Comparison of ENCODE assay signal across 10 mouse cellular contexts in the genomic region with DNA sequence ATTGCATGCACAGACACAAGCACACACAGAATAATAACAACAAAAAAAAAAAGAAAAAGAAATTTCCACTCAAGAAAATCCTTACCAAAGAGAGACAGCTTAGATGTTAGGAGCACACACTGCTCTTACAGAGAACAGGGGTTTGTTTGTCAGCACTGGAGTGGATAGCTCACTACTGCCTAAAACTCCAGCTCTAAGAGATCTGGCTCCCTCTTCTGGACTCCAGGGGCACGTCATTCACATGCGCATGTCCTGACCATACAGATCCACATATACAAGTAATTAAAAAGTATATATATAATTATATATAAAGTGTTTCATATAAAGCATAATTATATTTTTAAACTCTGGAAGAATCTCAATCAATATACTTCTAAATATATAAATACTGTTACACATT.
DNase-seq lines count a peak whose midpoint lies in the region; ATAC-seq and TF ChIP-seq lines count a peak whose summit lies in the region.
"Had no signal": no experiment of that assay in that cellular context is flagged by ENCODE, and none has a peak within 500 bp of the region (broad histone marks: within the 10 kb centered on the region; RNA-seq: fewer than 3 reads in every experiment).

No protein-coding gene starts in this region.

- H3K9ac ChIP-seq in liver, postnatal 0 days (replicated peaks), result no peak overlapping the region
- H3K9ac ChIP-seq in liver, embryonic 11.5 days (ENCODE audit: low read depth, low read length), result no peak overlapping the region
- H3K9ac ChIP-seq: embryonic facial prominence, embryonic 13.5 days had no signal

- H3K4me1 ChIP-seq in liver, postnatal 0 days (ENCODE audit: insufficient read depth), result no peaks in the 10 kb centered on the region
- no peaks in the 10 kb centered on the region for H3K4me1 ChIP-seq in liver, embryonic 11.5 days (replicated peaks; ENCODE audit: control insufficient read depth, insufficient read depth, low read length)

- peak; percentile 51 for DNase-seq in embryo, embryonic 10 days (ENCODE audit: low spot score)
- no peak for DNase-seq in embryo, embryonic 9.5 days (ENCODE audit: extremely low spot score)
- no peak for DNase-seq in liver, postnatal 0 days
- DNase-seq in liver, embryonic 11.5 days (ENCODE audit: low spot score), result no peak
- DNase-seq in brain, adult 2 months (ENCODE audit: low read depth, low spot score), result peak; percentile 87
- DNase-seq in left cerebral cortex, adult 2 months (ENCODE audit: extremely low spot score in 1 of 2, low spot score in 2 of 2), result no peak
- DNase-seq in urinary bladder, postnatal 36 days (ENCODE audit: low spot score in 2 of 2), result no peak
- DNase-seq in lung, postnatal 25 days (ENCODE audit: low spot score), result no peak
- DNase-seq: thymus, postnatal 14 days had no signal

- no peaks in the 10 kb centered on the region for H3K27me3 ChIP-seq in liver, postnatal 0 days (ENCODE audit: insufficient read depth, low read length)
- no peaks in the 10 kb centered on the region for H3K27me3 ChIP-seq in liver, embryonic 11.5 days (replicated peaks; ENCODE audit: control insufficient read depth, insufficient read depth, low read length)
- H3K27me3 ChIP-seq: embryonic facial prominence, embryonic 13.5 days had no signal

- no peak for TF ChIP-seq EP300 in liver, postnatal 0 days (IDR thresholded peaks at IDR 0.05; ENCODE audit: low read depth)

- intact Hi-C loops in left cerebral cortex, adult 2 months (cut with DNase I), result loop anchor here (5.0 kb wide), 2 partner anchors 342 to 487 kb away; no protein-coding TSS in a partner anchor

- H3K27ac ChIP-seq in liver, postnatal 0 days (ENCODE audit: low read depth), result no peak overlapping the region
- H3K27ac ChIP-seq in liver, embryonic 11.5 days (ENCODE audit: low read depth, low read length), result no peak overlapping the region
- H3K27ac ChIP-seq in left cerebral cortex, adult 2 months, result no peak overlapping the region
- H3K27ac ChIP-seq: embryonic facial prominence, embryonic 13.5 days had no signal

- no peaks in the 10 kb centered on the region for H3K36me3 ChIP-seq in liver, postnatal 0 days (replicated peaks; ENCODE audit: insufficient read depth, low read length)
- no peaks in the 10 kb centered on the region for H3K36me3 ChIP-seq in liver, embryonic 11.5 days (ENCODE audit: control insufficient read depth, insufficient read depth, low read length)
- H3K36me3 ChIP-seq: embryonic facial prominence, embryonic 13.5 days had no signal

- H3K4me2 ChIP-seq in liver, postnatal 0 days (ENCODE audit: low read depth, low read length), result no peak overlapping the region
- no peak overlapping the region for H3K4me2 ChIP-seq in liver, embryonic 11.5 days
- H3K4me2 ChIP-seq: embryonic facial prominence, embryonic 13.5 days had no signal

- WGBS in liver, postnatal 0 days (ENCODE audit: insufficient replicate concordance), result 75% methylated on average over 2 of the region's 2 CpGs
- WGBS in liver, embryonic 11.5 days, result 68% methylated on average over 2 of the region's 2 CpGs

- ATAC-seq in liver, postnatal 0 days, result no peak
- no peak for ATAC-seq in liver, embryonic 11.5 days (replicated peaks; ENCODE audit: low FRiP score)

- no peak overlapping the region for H3K4me3 ChIP-seq in liver, postnatal 0 days (ENCODE audit: low read depth, low read length)
- no peak overlapping the region for H3K4me3 ChIP-seq in liver, embryonic 11.5 days (ENCODE audit: low read depth, low read length)
- no peak overlapping the region for H3K4me3 ChIP-seq in left cerebral cortex, adult 2 months
- H3K4me3 ChIP-seq: embryonic facial prominence, embryonic 13.5 days had no signal

- 0 out of 2 replicates have a peak, but pooled peaks have one; percentile 23 for TF ChIP-seq CTCF in liver, postnatal 0 days (IDR thresholded peaks at IDR 0.05; ENCODE audit: low read depth)
- TF ChIP-seq CTCF in left cerebral cortex, adult 2 months (IDR thresholded peaks at IDR 0.05), result peak; percentile 56

- no peaks in the 10 kb centered on the region for H3K9me3 ChIP-seq in liver, postnatal 0 days (ENCODE audit: low read length)
- H3K9me3 ChIP-seq in liver, embryonic 11.5 days (ENCODE audit: control insufficient read depth, low read length), result no peaks in the 10 kb centered on the region
- H3K9me3 ChIP-seq: embryonic facial prominence, embryonic 13.5 days had no signal

Comparison
In these comparisons a context has a peak if more than half of its experiments do, and no peak if none do; other contexts are left out.
1. DNase-seq: peak in embryo, embryonic 10 days (single experiment) and brain, adult 2 months (single experiment); none in embryo, embryonic 9.5 days (single experiment), liver, postnatal 0 days (single experiment), liver, embryonic 11.5 days (single experiment), left cerebral cortex, adult 2 months (0 of 2), urinary bladder, postnatal 36 days (0 of 2) and lung, postnatal 25 days (single experiment).